Mouse (Mus musculus) A20 (cell line): ENCODE measurements at regions not wholly inside any gene's neighbourhood (a gene's known extent, or its start where the extent isn't known, plus 50 kb on each side); places are given as distances from the start of the nearest gene placed in this dataset.
A peak's percentile ranks its signal among the peaks of the same experiment; 100 is the strongest.

Experiments used
- DNase-seq: peaks from one replicate; pipeline ENCODE4 v3.0.0-alpha.2; 2011; ENCODE audit warnings: low read depth, low spot score

GRCm38 (mm10) chr10:68378212-68378611, 99.7 kb upstream of the Arid5b start:
- peak; percentile 81 for DNase-seq

- no peak for DNase-seq
These were observed 98.9 kb upstream of the Arid5b start for GRCm38 (mm10) chr10:68377479-68377878.

GRCm38 (mm10) chr10:68373875-68374274, 95.3 kb upstream of the Arid5b start:
- no peak for DNase-seq

- DNase-seq, result no peak
These were observed 93.2 kb upstream of the Arid5b start for GRCm38 (mm10) chr10:68371785-68372184.

GRCm38 (mm10) chr10:68370986-68371385, 92.4 kb upstream of the Arid5b start:
- peak; percentile 40 for DNase-seq

GRCm38 (mm10) chr10:68366796-68367195, 88.3 kb upstream of the Arid5b start:
- peak; percentile 48 for DNase-seq

GRCm38 (mm10) chr10:68360765-68361483, 82.4 kb upstream of the Arid5b start:
- no peak for DNase-seq

- peak; percentile 35 for DNase-seq
These were observed 80.6 kb upstream of the Arid5b start for GRCm38 (mm10) chr10:68359135-68359534.

- peak; percentile 67 for DNase-seq
These were observed 78.4 kb upstream of the Arid5b start for GRCm38 (mm10) chr10:68356973-68357372.

- no peak for DNase-seq
These were observed 78.0 kb upstream of the Arid5b start for GRCm38 (mm10) chr10:68356521-68356920.

GRCm38 (mm10) chr10:68356093-68356485, 77.5 kb upstream of the Arid5b start:
- peak; percentile 70 for DNase-seq

- DNase-seq, result no peak
These were observed 77.0 kb upstream of the Arid5b start for GRCm38 (mm10) chr10:68355471-68356092.

GRCm38 (mm10) chr10:68354335-68355231, 76.0 kb upstream of the Arid5b start:
- DNase-seq, result peak; percentile 29

- no peak for DNase-seq
These were observed 75.2 kb upstream of the Arid5b start for GRCm38 (mm10) chr10:68353692-68354232.

GRCm38 (mm10) chr10:68351841-68352555, 73.5 kb upstream of the Arid5b start:
- DNase-seq, result no peak

- DNase-seq, result no peak
These were observed 72.9 kb upstream of the Arid5b start for GRCm38 (mm10) chr10:68351441-68351840.

- no peak for DNase-seq
These were observed 72.3 kb upstream of the Arid5b start for GRCm38 (mm10) chr10:68350798-68351197.

- no peak for DNase-seq
These were observed 69.3 kb upstream of the Arid5b start for GRCm38 (mm10) chr10:68347806-68348205.

GRCm38 (mm10) chr10:68344991-68345720, 66.6 kb upstream of the Arid5b start:
- DNase-seq, result no peak

GRCm38 (mm10) chr10:68344211-68344610, 65.7 kb upstream of the Arid5b start:
- no peak for DNase-seq

- no peak for DNase-seq
These were observed 55.5 kb upstream of the Arid5b start for GRCm38 (mm10) chr10:68334054-68334453.
